Mouse (Mus musculus) limb, embryonic 12.5 days (tissue): ENCODE measurements at regions not wholly inside any gene's neighbourhood (a gene's known extent, or its start where the extent isn't known, plus 50 kb on each side); places are given as distances from the start of the nearest gene placed in this dataset.

ENCODE experiments used
- ATAC-seq: fragments of 200-750 bp; cut with Nextera tagmentation; 2 replicates; pipeline ENCODE4 v1.8.0; 2017; ENCODE audit warnings: low read depth, moderate TSS enrichment; ENCODE audit not compliant: insufficient number of reproducible peaks, insufficient read depth, low FRiP score, low TSS enrichment
- H3K27ac ChIP-seq: fragments of 300-500 bp; sonication (generic); 2 replicates; pipeline ENCODE4 v1.5.1; 2016; ENCODE audit warnings: mild to moderate bottlenecking, moderate library complexity
- H3K27me3 ChIP-seq: fragments of 300-500 bp; sonication (generic); 2 replicates; pipeline ENCODE4 v1.6.1; 2016; ENCODE audit warnings: mild to moderate bottlenecking, moderate library complexity
- H3K36me3 ChIP-seq: fragments of 300-500 bp; sonication (generic); 2 replicates; pipeline ENCODE4 v1.6.1; 2016; ENCODE audit warnings: mild to moderate bottlenecking, moderate library complexity
- H3K4me1 ChIP-seq: fragments of 300-500 bp; sonication (generic); replicated peaks from 2 replicates; pipeline ENCODE4 v1.6.1; 2016
- H3K4me2 ChIP-seq: fragments of 300-500 bp; sonication (generic); 2 replicates; pipeline ENCODE4 v1.6.1; 2016; ENCODE audit warnings: mild to moderate bottlenecking, moderate library complexity
- H3K4me3 ChIP-seq: fragments of 300-500 bp; sonication (generic); replicated peaks from 2 replicates; pipeline ENCODE4 v1.5.1; 2016; ENCODE audit warnings: mild to moderate bottlenecking
- H3K9ac ChIP-seq: fragments of 300-500 bp; sonication (generic); replicated peaks from 2 replicates; pipeline ENCODE4 v1.6.1; 2016; ENCODE audit warnings: mild to moderate bottlenecking, moderate library complexity
- H3K9me3 ChIP-seq: fragments of 300-500 bp; sonication (generic); 2 replicates; pipeline ENCODE4 v1.6.1; 2016; ENCODE audit warnings: mild to moderate bottlenecking, moderate library complexity
- whole genome bisulfite sequencing: fragments of 180-500 bp; shearing (Covaris S2); methylation state at CpG from one replicate; pipeline ENCODE4 v1.1.7; 2016; 5-methylcytosine and 5-hydroxymethylcytosine counted together

DNA sequence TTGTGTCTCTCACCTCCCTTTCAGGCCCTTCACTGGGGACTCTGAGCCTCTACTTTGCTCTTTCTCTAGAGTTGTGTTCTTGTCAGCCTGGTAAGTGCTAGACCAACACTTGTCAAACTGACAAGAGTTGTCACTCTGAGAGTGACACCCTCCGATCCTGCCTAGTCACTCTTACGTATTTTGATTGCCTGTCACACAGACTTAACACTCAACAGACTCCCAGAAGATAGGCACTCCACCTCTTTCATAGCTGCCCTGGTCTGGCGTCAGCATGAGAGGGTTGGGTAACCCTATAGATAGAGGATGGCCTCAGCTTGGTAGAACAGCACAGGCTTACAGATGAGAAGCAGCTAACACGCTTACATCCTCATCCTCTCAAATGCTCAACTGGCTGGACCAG lies 62.0 kb upstream of the Eomes start:
- H3K9me3 ChIP-seq = no peaks in the 10 kb centered on the region
- no peak overlapping the region for H3K4me3 ChIP-seq
- 82% methylated on average over 4 of the region's 4 CpGs for WGBS
- no peak overlapping the region for H3K4me2 ChIP-seq
- no peak for ATAC-seq
- H3K27ac ChIP-seq = no peak overlapping the region
- no peaks in the 10 kb centered on the region for H3K4me1 ChIP-seq
- no peaks in the 10 kb centered on the region for H3K36me3 ChIP-seq
- H3K27me3 ChIP-seq = no peaks in the 10 kb centered on the region
- no peak overlapping the region for H3K9ac ChIP-seq

DNA sequence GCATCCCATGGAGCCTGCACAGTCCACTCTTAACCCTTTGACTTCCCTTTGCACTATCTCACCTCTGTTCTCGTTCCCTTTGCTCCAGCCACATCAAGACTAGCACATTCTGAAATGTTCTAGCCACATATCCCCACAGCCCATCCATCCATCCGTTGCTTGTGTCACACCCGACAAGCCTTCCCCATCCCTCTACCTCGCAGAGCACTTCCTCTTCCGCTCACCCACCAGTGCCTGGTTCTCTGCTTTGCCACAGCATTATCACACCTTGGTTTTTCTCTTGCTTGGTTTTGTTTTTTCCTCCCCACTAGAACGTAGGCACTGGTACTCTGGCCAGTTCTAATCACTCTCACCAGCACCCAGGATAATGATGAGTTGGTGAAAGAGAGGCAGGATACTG lies 61.5 kb upstream of the Eomes start:
- Histone ChIP-seq H3K4me1 (no peaks in the 10 kb centered on the region), H3K9me3 (no peaks in the 10 kb centered on the region), H3K36me3 (no peaks in the 10 kb centered on the region), H3K4me2 (no peak overlapping the region), H3K9ac (no peak overlapping the region), H3K27ac (no peak overlapping the region), H3K4me3 (no peak overlapping the region), H3K27me3 (no peaks in the 10 kb centered on the region)
- 84% methylated on average over 6 of the region's 6 CpGs for WGBS
- ATAC-seq = no peak

DNA sequence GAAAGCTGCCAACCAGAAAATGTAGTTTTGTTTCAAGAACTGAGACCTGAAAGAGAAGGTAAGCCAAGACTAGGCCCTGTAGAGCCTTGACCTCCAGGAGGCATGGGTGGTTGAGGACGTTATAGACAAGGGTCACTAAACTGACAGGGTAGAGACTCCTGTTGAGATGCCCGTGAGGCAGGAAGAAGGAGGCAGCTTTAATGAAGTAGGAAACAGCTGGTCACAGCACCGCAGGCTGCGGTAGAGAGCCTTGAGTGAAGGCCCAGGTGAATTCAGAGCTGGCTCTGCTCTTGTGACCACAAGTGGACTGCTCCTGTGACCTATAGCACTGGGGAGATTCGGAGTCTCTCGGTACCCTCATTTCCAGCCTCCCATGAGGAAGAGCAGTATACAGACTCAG lies 53.7 kb upstream of the Eomes start:
- H3K36me3 ChIP-seq = no peaks in the 10 kb centered on the region
- no peaks in the 10 kb centered on the region for H3K27me3 ChIP-seq
- no peak overlapping the region for H3K4me2 ChIP-seq
- 75% methylated on average over 6 of the region's 6 CpGs for WGBS
- no peak overlapping the region for H3K9ac ChIP-seq
- no peak overlapping the region for H3K27ac ChIP-seq
- no peak for ATAC-seq
- H3K9me3 ChIP-seq = no peaks in the 10 kb centered on the region
- H3K4me1 ChIP-seq = no peaks in the 10 kb centered on the region
- no peak overlapping the region for H3K4me3 ChIP-seq
